Mouse (Mus musculus) embryonic facial prominence, embryonic 11.5 days (tissue): ENCODE data around the gene Pitpna. TPM values are rescaled to one million over a fixed set of nuclear protein-coding genes. Genes with fewer than 3 reads are reported as not detected.

Experiments used
- ATAC-seq: fragments of 200-750 bp; cut with Nextera tagmentation; replicated peaks from 2 replicates; pipeline ENCODE4 v1.8.0; 2017; ENCODE audit warnings: low read depth; ENCODE audit not compliant: insufficient number of reproducible peaks, low FRiP score, low TSS enrichment
- DNase-seq: peaks from one replicate; pipeline ENCODE4 v3.0.0-alpha.2; 2015; ENCODE audit warnings: low spot score
- H3K27ac ChIP-seq: fragments of 300-500 bp; sonication (generic); replicated peaks from 2 replicates; pipeline ENCODE4 v1.5.1; 2014; ENCODE audit warnings: mild to moderate bottlenecking, low read depth, low read length, control low read depth
- H3K27me3 ChIP-seq: fragments of 300-500 bp; sonication (generic); 2 replicates; pipeline ENCODE4 v1.6.1; 2014; ENCODE audit warnings: mild to moderate bottlenecking, low read length, moderate library complexity, mixed read lengths; ENCODE audit not compliant: control insufficient read depth, insufficient read depth
- H3K36me3 ChIP-seq: fragments of 300-500 bp; sonication (generic); replicated peaks from 2 replicates; pipeline ENCODE4 v1.6.1; 2014; ENCODE audit warnings: low read depth, mild to moderate bottlenecking, low read length, moderate library complexity, mixed read lengths; ENCODE audit not compliant: control insufficient read depth, insufficient read depth
- H3K4me1 ChIP-seq: fragments of 300-500 bp; sonication (generic); 2 replicates; pipeline ENCODE4 v1.6.1; 2014; ENCODE audit warnings: low read length, mixed read lengths; ENCODE audit not compliant: control insufficient read depth, insufficient read depth
- H3K4me2 ChIP-seq: fragments of 300-500 bp; sonication (generic); 2 replicates; pipeline ENCODE4 v1.6.1; 2014; ENCODE audit warnings: low read depth, mild to moderate bottlenecking, control low read depth, low read length, moderate library complexity
- H3K4me3 ChIP-seq: fragments of 300-500 bp; sonication (generic); 2 replicates; pipeline ENCODE4 v1.5.1; 2014; ENCODE audit warnings: low read depth, low read length, control low read depth
- H3K9ac ChIP-seq: fragments of 300-500 bp; sonication (generic); replicated peaks from 2 replicates; pipeline ENCODE4 v1.6.1; 2014; ENCODE audit warnings: mild to moderate bottlenecking, control low read depth, low read length
- H3K9me3 ChIP-seq: fragments of 300-500 bp; sonication (generic); replicated peaks from 2 replicates; pipeline ENCODE4 v1.6.1; 2016; ENCODE audit warnings: mild to moderate bottlenecking, low read length, inconsistent platforms, mixed read lengths; ENCODE audit not compliant: control insufficient read depth
- WGBS: fragments of 180-500 bp; shearing (Covaris S2); extraction: QIAGEN DNeasy Blood & Tissue Kit; methylation state at CpG from one replicate; pipeline ENCODE4 v1.1.7; 2014; 5-methylcytosine and 5-hydroxymethylcytosine counted together
- polyA plus RNA-seq: library from polyadenylated mRNA; unstranded; fragments of >200 nt; fragmentation: Nextera tagmentation; extraction: Ambion mirVana; gene quantifications from 2 replicates; pipeline ENCODE4 v1.2.1, GENCODE M21; 2014

The Pitpna gene
- polyA plus RNA-seq: 83.0 and 84.2 TPM in 2 replicates

GRCm38 (mm10) chr11:75587493-75588284 lies at the start of gene Pitpna:
Pitpna (plus strand) TSS chr11:75588097.
- Histone ChIP-seq H3K36me3 (no peaks in the 10 kb centered on the region), H3K4me3 (peak within 1 kb of the TSS; percentile 92), H3K4me1 (peaks cover 3% of the 10 kb centered on the region; the same call in 1 of the 2 replicates), H3K27ac (peak within 1 kb of the TSS; percentile 77), H3K9me3 (no peaks in the 10 kb centered on the region), H3K4me2 (peak within 1 kb of the TSS; percentile 95), H3K27me3 (no peaks in the 10 kb centered on the region), H3K9ac (peak within 1 kb of the TSS; percentile 86)
- WGBS: 5% methylated on average over 48 of the region's 49 CpGs
- DNase-seq (peak; percentile 97), ATAC-seq (peak; percentile 86)

GRCm38 (mm10) chr11:75538184-75538969 lies 49.5 kb upstream of the Pitpna start:
- Histone ChIP-seq H3K4me1 (0 out of 2 replicates have a peak, but pooled peaks cover 3% of the 10 kb centered on the region), H3K27me3 (no peaks in the 10 kb centered on the region), H3K27ac (no peak overlapping the region), H3K9me3 (no peaks in the 10 kb centered on the region), H3K4me2 (no peak overlapping the region), H3K36me3 (no peaks in the 10 kb centered on the region), H3K9ac (no peak overlapping the region; the same call in 1 of the 2 replicates), H3K4me3 (no peak overlapping the region)
- no peak for DNase-seq
- WGBS: 56% methylated on average over 9 of the region's 9 CpGs
- ATAC-seq: 0 out of 2 replicates have a peak, but pooled peaks have one; percentile 15

- ATAC-seq: no peak
Observed at GRCm38 (mm10) chr11:75538970-75539299, 49.0 kb upstream of the Pitpna start.

GRCm38 (mm10) chr11:75540209-75540608 lies 47.7 kb upstream of the Pitpna start:
- no peak overlapping the region for H3K27ac ChIP-seq
- H3K9me3 ChIP-seq: no peaks in the 10 kb centered on the region
- no peak overlapping the region for H3K9ac ChIP-seq
- H3K36me3 ChIP-seq: no peaks in the 10 kb centered on the region
- no peak overlapping the region for H3K4me2 ChIP-seq
- no peak for DNase-seq
- 0 out of 2 replicates have a peak, but pooled peaks cover 3% of the 10 kb centered on the region for H3K4me1 ChIP-seq
- WGBS: 68% methylated on average over 8 of the region's 8 CpGs
- H3K4me3 ChIP-seq: no peak overlapping the region
- H3K27me3 ChIP-seq: no peaks in the 10 kb centered on the region
- ATAC-seq: no peak

More at GRCm38 (mm10) chr11:75538970-75539299, 49.0 kb upstream of the Pitpna start:
- no peak for DNase-seq
- Histone ChIP-seq H3K4me2 (no peak overlapping the region), H3K4me3 (no peak overlapping the region), H3K9ac (no peak overlapping the region), H3K36me3 (no peaks in the 10 kb centered on the region), H3K4me1 (0 out of 2 replicates have a peak, but pooled peaks cover 3% of the 10 kb centered on the region), H3K27ac (no peak overlapping the region), H3K9me3 (no peaks in the 10 kb centered on the region), H3K27me3 (no peaks in the 10 kb centered on the region)
- WGBS: 90% methylated on average over 13 of the region's 13 CpGs

- Histone ChIP-seq H3K4me2 (no peak overlapping the region), H3K27me3 (no peaks in the 10 kb centered on the region), H3K27ac (0 out of 2 replicates have a peak overlapping the region, but pooled peaks have one; percentile 11), H3K9ac (no peak overlapping the region), H3K36me3 (no peaks in the 10 kb centered on the region), H3K4me1 (0 out of 2 replicates have a peak, but pooled peaks cover 3% of the 10 kb centered on the region), H3K4me3 (no peak overlapping the region), H3K9me3 (no peaks in the 10 kb centered on the region)
- DNase-seq: no peak
- 72% methylated on average over 19 of the region's 19 CpGs for WGBS
- ATAC-seq: no peak
Observed at GRCm38 (mm10) chr11:75540710-75541581, 47.0 kb upstream of the Pitpna start.

GRCm38 (mm10) chr11:75544713-75545112 lies 43.2 kb upstream of the Pitpna start:
- Histone ChIP-seq H3K4me2 (no peak overlapping the region), H3K27me3 (no peaks in the 10 kb centered on the region), H3K36me3 (no peaks in the 10 kb centered on the region), H3K9ac (no peak overlapping the region), H3K27ac (no peak overlapping the region), H3K4me3 (no peak overlapping the region), H3K9me3 (no peaks in the 10 kb centered on the region), H3K4me1 (peaks cover 2% of the 10 kb centered on the region; the same call in 1 of the 2 replicates)
- 93% methylated on average over 9 of the region's 9 CpGs for WGBS
- DNase-seq: no peak
- no peak for ATAC-seq

GRCm38 (mm10) chr11:75546057-75546456 lies 41.8 kb upstream of the Pitpna start:
- Histone ChIP-seq H3K4me3 (no peak overlapping the region), H3K4me1 (peaks cover 4% of the 10 kb centered on the region; the same call in 1 of the 2 replicates), H3K9me3 (no peaks in the 10 kb centered on the region), H3K36me3 (no peaks in the 10 kb centered on the region), H3K9ac (no peak overlapping the region), H3K4me2 (no peak overlapping the region), H3K27ac (no peak overlapping the region), H3K27me3 (no peaks in the 10 kb centered on the region)
- DNase-seq (no peak), ATAC-seq (no peak)
- 73% methylated on average over 4 of the region's 4 CpGs for WGBS
